Mouse (Mus musculus) spleen, postnatal 36 days (tissue): Measurements from ENCODE around the gene Xpot.

ENCODE experiments used
- DNase-seq, 2 experiments: peaks; one replicate each; pipeline ENCODE4 v3.0.0; 2022; ENCODE audit warnings: low spot score in 2 of 2, mixed read lengths in 1 of 2

Gene Xpot

DNA sequence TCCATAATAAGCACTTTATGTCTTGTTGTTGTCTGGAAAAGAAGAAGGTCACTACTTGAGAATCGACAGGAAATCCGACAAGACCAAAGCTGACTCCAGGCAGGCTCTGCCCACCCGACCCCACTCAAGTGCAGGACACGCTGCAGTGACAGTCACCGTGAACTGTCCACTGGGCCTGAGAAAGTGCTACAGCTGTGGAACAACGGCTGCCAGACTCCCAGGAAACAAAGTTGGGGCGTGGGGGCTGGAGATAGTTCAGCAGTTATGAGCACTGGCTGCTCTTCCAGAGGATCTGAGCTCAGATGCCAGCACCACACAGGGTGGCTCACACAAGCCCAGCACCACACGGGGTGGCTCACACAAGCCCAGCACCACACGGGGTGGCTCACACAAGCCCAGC is 49.8 kb downstream of the Xpot start:
- no peak for DNase-seq

DNA sequence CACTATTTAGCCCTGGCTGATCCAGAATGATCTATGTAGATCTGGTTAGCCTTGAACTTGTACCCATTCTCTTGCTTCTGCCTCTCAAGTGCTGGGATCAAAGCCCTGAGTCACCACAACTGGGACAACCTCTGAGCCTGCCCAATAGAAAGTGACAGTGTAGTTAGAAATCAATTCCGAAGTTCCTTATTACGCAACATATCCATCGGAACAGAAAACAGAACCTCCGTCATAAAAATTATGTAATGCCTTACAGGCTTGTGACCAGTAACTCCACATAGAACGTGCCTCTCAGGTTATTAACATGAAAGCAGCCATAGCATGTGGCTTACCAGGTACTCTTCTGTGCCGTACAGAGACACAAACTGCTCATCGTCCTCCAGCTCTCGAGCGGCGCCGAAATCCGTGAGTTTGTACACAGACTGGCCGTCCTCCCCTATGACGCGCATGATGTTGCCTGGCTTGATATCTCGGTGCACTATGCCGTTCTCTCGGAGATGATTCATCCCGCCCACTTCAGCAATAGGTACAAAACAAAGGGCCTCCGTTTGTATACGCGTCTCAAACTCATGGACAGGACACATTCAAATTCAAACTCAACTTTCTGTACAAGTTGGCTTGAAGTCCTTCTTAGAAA is 54.5 kb downstream of the Xpot start:
- no peak for DNase-seq

DNA sequence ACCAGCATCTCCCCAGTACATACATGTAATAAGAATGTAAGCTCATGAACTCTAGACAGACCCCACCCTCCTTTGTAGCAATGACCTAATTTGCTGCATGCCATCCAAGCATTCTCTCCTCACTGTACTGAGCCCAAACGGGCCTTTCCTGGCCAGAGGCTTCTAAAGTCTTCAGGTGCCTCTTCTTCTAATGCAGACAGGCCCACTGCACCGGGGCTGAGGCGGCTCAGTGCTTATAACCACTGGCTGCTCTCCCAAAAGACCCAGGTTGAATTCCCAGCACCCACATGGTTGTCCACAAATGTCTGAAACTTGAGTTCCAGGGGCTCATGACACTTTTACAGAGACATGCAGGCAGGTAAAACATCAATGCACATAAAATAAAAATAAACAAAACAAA is 55.1 kb downstream of the Xpot start:
- no peak for DNase-seq

DNA sequence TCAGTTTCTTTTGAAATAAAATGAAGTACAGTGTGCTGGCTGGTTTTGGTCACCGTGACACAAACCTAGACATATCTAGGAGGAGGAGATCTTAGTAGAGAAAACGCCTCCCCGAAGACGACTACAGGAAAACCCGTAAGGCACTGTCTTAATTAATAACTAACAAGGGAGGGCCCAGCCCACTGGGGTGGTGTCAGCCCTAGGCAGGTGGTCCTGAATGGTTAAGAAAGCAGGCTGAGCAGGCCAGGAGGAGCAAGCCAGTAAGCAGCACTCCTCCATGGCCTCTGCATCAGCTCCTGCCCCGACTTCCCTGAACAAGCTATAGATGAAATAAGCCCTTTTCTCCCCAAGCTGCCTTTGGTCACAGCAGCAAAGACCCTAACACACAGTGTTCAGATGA is 56.3 kb downstream of the Xpot start:
- no peak for DNase-seq

DNA sequence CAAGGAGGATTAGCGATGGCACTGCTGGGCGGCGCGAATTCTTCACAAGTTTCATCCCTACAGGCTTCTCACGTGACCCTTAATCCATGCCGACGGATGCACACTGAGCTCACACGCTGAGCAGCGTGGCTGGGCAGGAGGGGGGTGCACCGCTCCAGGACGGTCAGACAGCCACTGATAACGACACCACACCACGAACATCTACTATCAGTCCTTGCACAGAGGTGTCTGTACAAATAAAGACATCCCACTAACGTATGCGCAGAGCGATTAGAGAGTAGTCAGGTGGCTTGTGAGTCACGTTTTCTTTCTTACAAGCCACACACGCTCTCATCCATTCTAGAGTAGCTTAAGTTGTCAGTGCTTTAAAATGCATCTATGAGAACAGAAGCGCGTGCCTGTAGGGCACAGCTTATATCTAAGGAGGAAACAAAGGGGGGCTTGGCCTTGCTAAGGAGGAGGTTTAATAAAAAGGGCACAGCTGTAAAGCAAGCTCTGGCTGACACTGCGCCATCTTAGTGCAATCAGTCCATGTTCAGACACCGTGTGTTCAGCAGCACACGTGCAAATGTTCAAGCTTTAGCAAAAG is 57.0 kb downstream of the Xpot start:
- DNase-seq, result peak; percentile 39 to 62

DNA sequence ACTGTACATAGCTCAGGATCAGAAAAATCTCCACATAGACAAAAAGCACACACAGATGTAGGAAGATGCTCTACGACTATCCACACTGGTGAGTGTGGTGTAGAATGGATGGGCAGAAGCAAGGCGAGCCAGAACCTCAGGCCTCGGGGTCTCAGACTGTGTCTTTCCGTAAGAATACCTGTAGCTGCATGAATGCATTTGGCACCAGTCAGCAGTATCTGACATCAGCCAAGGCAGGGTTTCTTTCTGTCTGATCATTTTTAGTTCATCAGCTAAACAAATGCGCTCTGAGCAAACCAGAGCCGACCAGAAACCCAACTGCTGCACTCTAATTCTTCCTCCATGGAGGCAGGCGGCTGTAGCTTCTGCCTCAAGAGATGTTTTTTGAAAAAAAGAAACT is 57.6 kb downstream of the Xpot start:
- DNase-seq, result no peak

DNA sequence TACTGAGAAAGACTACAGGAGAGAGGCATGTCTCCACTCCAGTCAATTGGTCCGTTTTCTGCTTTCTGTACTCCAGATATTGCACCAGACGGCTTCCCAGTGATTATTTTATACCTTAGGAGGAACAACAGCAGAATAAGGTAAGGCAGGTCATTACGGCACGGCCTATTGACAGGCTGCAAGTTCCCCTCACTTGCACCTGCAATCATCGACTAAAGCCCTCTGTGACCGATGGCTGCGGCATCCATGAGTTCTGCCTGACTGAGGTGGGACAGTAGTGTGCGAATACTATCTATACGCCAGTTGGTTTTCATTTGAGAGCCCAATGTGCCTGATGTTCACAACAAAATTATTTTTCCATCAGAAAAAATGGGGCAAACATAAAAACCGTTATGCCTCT is 58.1 kb downstream of the Xpot start:
- DNase-seq, result no peak

DNA sequence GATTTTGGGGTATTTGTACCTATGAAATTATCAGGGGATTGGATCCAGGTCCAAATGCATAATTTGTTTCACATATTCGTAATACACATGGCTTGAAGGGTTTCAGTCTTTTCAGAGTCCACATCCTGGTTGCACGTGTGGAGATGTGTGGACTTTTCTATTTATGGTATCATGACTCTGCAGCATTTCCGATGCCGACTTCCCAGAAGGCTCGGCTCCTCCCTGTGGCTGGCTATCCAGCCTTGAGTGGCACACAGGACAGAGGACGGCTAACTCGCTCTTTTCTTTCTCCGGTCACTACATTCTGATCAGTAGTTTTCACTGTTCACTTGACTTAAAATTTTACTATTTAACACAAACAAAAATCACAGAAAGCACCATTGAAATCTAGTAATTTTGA is 61.7 kb downstream of the Xpot start:
- no peak for DNase-seq

DNA sequence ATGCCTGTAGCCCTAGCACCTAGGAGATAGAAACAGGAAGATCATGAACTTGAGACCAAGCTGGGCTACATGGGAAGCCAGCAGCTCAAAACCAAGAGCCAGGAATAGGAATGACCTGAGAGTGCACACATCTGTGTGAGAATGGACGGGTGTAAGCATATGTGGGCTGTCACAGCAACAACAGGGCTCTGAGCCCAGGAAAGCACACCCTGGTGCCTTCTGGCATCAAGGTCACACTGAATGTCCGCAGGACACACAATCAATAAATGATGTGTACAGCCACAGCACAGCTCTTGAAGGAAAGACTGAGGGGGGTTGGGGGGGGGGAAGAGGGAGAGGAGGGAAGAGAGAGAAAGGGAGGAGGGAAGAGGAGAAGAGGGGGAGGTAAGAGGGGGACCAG is 67.9 kb downstream of the Xpot start:
- no peak for DNase-seq

DNA sequence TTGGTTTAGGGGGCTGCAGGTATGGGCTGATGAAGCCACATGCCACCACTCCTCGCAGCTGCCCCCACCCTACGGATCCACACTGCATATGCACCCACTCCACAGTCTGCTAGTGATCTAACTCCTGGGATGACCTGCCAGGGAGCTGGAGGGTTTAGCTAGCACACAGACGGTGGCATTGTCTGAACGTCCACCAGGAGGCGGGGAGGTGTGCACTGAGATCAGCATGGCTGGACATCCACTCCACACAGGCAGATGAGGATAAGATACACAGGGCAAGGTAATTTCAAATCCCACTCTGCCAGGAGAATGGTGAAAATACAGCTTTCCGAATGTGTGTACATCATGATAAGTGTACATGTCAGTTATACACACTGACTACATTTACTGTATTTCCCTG is 69.9 kb downstream of the Xpot start:
- DNase-seq, result no peak

DNA sequence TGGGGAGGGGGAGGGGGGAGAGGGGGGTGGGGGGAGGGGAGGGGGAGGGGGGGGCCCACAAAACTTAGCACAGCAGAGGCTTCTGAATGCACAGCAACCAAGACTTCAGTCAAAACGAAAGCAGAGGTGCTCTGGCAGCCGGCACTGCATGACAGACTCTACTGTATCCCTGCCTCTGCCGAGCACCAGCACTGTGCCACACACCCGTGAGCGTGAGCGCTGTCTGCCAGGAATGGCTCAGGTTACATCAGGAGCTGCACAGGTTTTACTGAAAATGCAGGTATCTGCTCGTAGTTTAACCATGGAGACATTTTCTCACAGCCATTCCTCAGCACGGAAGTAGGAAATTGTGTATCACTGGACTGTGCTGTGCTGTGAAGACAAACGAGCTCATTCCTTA is 75.8 kb downstream of the Xpot start:
- no peak for DNase-seq

DNA sequence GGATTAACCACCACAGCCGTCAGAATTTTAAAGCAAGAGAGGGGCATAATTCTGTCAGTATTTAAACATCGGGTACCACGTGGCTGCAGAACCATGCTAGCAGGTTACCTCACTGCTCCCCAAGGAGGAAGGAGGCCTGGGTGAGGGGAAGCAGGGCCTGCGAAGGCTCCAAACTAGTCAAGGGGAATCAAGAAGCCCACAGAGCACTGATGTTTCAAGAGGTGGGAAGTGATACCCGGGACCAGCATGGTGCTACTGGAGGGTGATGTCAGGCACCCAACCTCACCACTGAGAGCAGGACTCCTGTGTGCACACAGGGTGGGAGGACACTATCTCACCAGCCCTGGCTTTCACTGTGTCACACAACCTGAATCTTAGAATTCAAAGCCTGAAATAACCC is 76.5 kb downstream of the Xpot start:
- DNase-seq, result no peak

DNA sequence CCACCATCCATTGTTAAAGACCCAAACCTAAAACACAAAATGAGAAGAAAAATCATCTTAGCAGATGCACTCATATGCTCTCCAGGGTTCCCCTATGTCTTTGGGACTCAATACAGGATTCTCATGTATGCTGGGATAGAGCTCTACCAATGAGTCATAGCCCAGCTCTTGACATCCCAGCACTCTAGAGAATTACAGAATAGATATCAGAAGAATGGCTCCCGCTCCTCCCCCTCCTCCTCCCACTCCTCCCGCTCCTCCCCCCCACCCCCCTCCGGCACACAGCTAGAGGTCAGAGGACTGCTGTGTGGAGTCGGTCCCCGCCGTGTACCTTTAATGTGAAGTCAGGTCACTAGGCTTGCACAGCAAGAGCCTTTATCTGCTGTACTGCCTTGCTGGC is 79.0 kb downstream of the Xpot start:
- no peak for DNase-seq

DNA sequence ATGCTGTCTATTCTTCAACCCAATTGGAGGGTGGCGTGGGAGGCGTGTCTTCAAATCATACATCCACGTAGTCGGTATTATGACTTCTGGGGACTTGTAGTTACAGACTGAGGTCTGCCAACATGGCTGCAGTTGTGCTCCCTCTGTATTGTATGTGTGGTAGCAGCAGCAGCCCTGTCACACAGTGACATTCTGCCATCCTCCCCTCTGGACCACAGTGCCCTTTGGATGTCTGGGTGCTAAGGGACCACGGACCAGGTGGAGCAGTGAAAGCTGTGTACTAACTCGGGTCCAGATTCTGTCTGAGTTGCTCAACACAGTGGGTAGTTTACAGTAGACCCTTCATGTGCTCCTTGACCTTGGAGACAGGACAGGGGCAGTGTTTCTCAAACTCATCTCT is 82.6 kb downstream of the Xpot start:
- no peak for DNase-seq

DNA sequence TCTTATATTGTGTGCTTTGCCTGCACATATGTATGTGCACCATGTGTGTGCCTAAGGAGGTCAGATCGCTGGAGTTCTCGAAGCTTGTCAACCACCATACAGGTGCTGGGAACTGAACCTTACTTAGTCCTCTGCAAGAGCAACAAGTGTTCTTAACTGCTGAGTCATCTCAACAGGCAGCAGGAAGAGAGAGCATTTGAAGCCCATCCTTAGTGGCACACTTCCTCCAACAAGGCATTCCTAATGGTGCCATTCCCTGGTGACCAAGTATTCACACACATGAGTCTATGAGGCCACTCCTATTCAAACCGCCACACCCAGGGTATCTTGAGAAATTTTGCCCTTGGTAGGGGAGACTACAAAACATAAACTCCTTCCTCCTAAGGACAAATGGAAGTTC is 84.0 kb downstream of the Xpot start:
- no peak for DNase-seq
